Comparison of ENCODE assay signal across 18 mouse cellular contexts in genomic region chr6:112509590-112510131, GRCm38 (mm10). TPM values are rescaled to one million over a fixed set of nuclear protein-coding genes. Genes with fewer than 3 reads are reported as not detected.
DNase-seq lines count a peak whose midpoint lies in the region; ATAC-seq lines count a peak whose summit lies in the region.
"Had no signal": no experiment of that assay in that cellular context is flagged by ENCODE, and none has a peak within 500 bp of the region (broad histone marks: within the 10 kb centered on the region; RNA-seq: fewer than 3 reads in every experiment).

No protein-coding gene starts in this region.

- H3K27ac ChIP-seq in hindbrain, embryonic 16.5 days (ENCODE audit: low read depth, low read length) = no peak overlapping the region
- no peak overlapping the region for H3K27ac ChIP-seq in hindbrain, embryonic 14.5 days
- no peak overlapping the region for H3K27ac ChIP-seq in intestine, embryonic 16.5 days (ENCODE audit: low read length)
- H3K27ac ChIP-seq: embryonic facial prominence, embryonic 12.5 days; heart, embryonic 13.5 days; liver, embryonic 14.5 days had no signal

- H3K36me3 ChIP-seq in hindbrain, embryonic 16.5 days (ENCODE audit: control insufficient read depth, insufficient read depth, low read length) = no peaks in the 10 kb centered on the region
- H3K36me3 ChIP-seq in hindbrain, embryonic 14.5 days (replicated peaks; ENCODE audit: control insufficient read depth, insufficient read depth) = no peaks in the 10 kb centered on the region
- H3K36me3 ChIP-seq in intestine, embryonic 16.5 days (ENCODE audit: control insufficient read depth, insufficient read depth, low read length) = no peaks in the 10 kb centered on the region
- H3K36me3 ChIP-seq: embryonic facial prominence, embryonic 12.5 days; heart, embryonic 13.5 days had no signal

- peaks cover 2% of the 10 kb centered on the region for H3K27me3 ChIP-seq in hindbrain, embryonic 16.5 days (replicated peaks; ENCODE audit: control insufficient read depth, insufficient read depth, low read length)
- H3K27me3 ChIP-seq in hindbrain, embryonic 14.5 days (ENCODE audit: control insufficient read depth, insufficient read depth, low read length) = peaks cover 25% of the 10 kb centered on the region
- no peaks in the 10 kb centered on the region for H3K27me3 ChIP-seq in intestine, embryonic 16.5 days (replicated peaks; ENCODE audit: control insufficient read depth, insufficient read depth, low read length)
- H3K27me3 ChIP-seq: embryonic facial prominence, embryonic 12.5 days had no signal

- no peak overlapping the region for H3K4me3 ChIP-seq in hindbrain, embryonic 16.5 days (ENCODE audit: low read length)
- H3K4me3 ChIP-seq in hindbrain, embryonic 14.5 days (replicated peaks; ENCODE audit: low read length) = no peak overlapping the region
- no peak overlapping the region for H3K4me3 ChIP-seq in intestine, embryonic 16.5 days (ENCODE audit: low read length)
- H3K4me3 ChIP-seq: embryonic facial prominence, embryonic 12.5 days; erythroblast, embryonic 14.5 days; heart, embryonic 13.5 days had no signal

- H3K9ac ChIP-seq in hindbrain, embryonic 16.5 days (ENCODE audit: low read depth, low read length) = no peak overlapping the region
- no peak overlapping the region for H3K9ac ChIP-seq in hindbrain, embryonic 14.5 days
- no peak overlapping the region for H3K9ac ChIP-seq in intestine, embryonic 16.5 days (ENCODE audit: low read depth, low read length)
- H3K9ac ChIP-seq: embryonic facial prominence, embryonic 12.5 days; heart, embryonic 13.5 days; liver, embryonic 14.5 days had no signal

- H3K4me1 ChIP-seq in hindbrain, embryonic 16.5 days (ENCODE audit: control insufficient read depth, insufficient read depth, low read depth, low read length) = no peaks in the 10 kb centered on the region; the same call in 1 of the 2 replicates
- H3K4me1 ChIP-seq in hindbrain, embryonic 14.5 days (replicated peaks; ENCODE audit: control insufficient read depth, insufficient read depth, low read length) = 0 out of 2 replicates have a peak, but pooled peaks cover 4% of the 10 kb centered on the region
- H3K4me1 ChIP-seq in intestine, embryonic 16.5 days (ENCODE audit: control insufficient read depth, insufficient read depth, low read length) = no peaks in the 10 kb centered on the region

- 57% methylated on average over 2 of the region's 2 CpGs for WGBS in hindbrain, embryonic 16.5 days
- WGBS in hindbrain, embryonic 14.5 days = 61% methylated on average over 2 of the region's 2 CpGs
- WGBS in intestine, embryonic 16.5 days = 48% methylated on average over 2 of the region's 2 CpGs

- no peaks in the 10 kb centered on the region for H3K9me3 ChIP-seq in hindbrain, embryonic 16.5 days (ENCODE audit: control insufficient read depth, low read length)
- H3K9me3 ChIP-seq in hindbrain, embryonic 14.5 days (ENCODE audit: control insufficient read depth, low read length) = no peaks in the 10 kb centered on the region
- H3K9me3 ChIP-seq in intestine, embryonic 16.5 days (ENCODE audit: control insufficient read depth, low read length) = no peaks in the 10 kb centered on the region
- H3K9me3 ChIP-seq: embryonic facial prominence, embryonic 12.5 days had no signal

- DNase-seq in hindbrain, embryonic 14.5 days (ENCODE audit: low spot score) = no peak
- peak; percentile 13 for DNase-seq in layer of hippocampus, adult 11-12 months (ENCODE audit: low spot score)
- no peak for DNase-seq in layer of hippocampus, adult 8-10 months (ENCODE audit: low spot score in 2 of 2)
- peak; percentile 59 for DNase-seq in Muller cell, postnatal 12 days (ENCODE audit: inconsistent ontology term)
- DNase-seq in right cerebral cortex, postnatal 25 days = no peak
- DNase-seq: adrenal gland, adult 2 months; cerebellum, adult 11 months; kidney, postnatal 25 days; spleen, adult 18-20 months; thymus, adult 2 months had no signal

- H3K4me2 ChIP-seq in hindbrain, embryonic 16.5 days (ENCODE audit: low read length) = no peak overlapping the region
- H3K4me2 ChIP-seq in hindbrain, embryonic 14.5 days (replicated peaks) = no peak overlapping the region
- no peak overlapping the region for H3K4me2 ChIP-seq in intestine, embryonic 16.5 days (ENCODE audit: low read depth, low read length)
- H3K4me2 ChIP-seq: embryonic facial prominence, embryonic 12.5 days; heart, embryonic 13.5 days; midbrain, embryonic 11.5 days had no signal

- ATAC-seq in hindbrain, embryonic 16.5 days = 0 out of 2 replicates have a peak, but pooled peaks have one; percentile 42
- no peak for ATAC-seq in hindbrain, embryonic 14.5 days (ENCODE audit: low FRiP score)
- ATAC-seq in intestine, embryonic 16.5 days = peak; percentile 42

RNA-seq across cellular contexts. Expression of gene Oxtr, which starts 19.9 kb away (rescaled TPM):
- 2.4 and 2.9 TPM in 2 replicates for polyA plus RNA-seq in hindbrain, embryonic 16.5 days (2015; fragmentation: Nextera tagmentation; extraction: Ambion mirVana)
- 1.6 and 1.9 TPM in 2 replicates for polyA plus RNA-seq in hindbrain, embryonic 14.5 days (2014; fragmentation: Nextera tagmentation; extraction: Ambion mirVana)
- total RNA-seq in layer of hippocampus, adult 8-10 months (2022) = 1 to 10 TPM; 4.9 to 7.6 (median 6.0) TPM
- polyA plus RNA-seq in intestine, embryonic 16.5 days (2015; fragmentation: Nextera tagmentation; extraction: Ambion mirVana) = 0.17 and 0.24 TPM in 2 replicates
- total RNA-seq: granulocyte monocyte progenitor cell, adult 5-6 weeks had no signal
- polyA plus RNA-seq: erythroblast, embryonic 14.5 days had no signal

RNA-seq across cellular contexts. Expression of gene Cav3, which starts 50.4 kb away (rescaled TPM):
- polyA plus RNA-seq in hindbrain, embryonic 16.5 days (2015; fragmentation: Nextera tagmentation; extraction: Ambion mirVana) = 2.3 TPM in 1 of 2 replicates, not detected in the other
- polyA plus RNA-seq in hindbrain, embryonic 14.5 days (2014; fragmentation: Nextera tagmentation; extraction: Ambion mirVana) = 0.17 and 0.18 TPM in 2 replicates
- total RNA-seq in layer of hippocampus, adult 8-10 months (2022) = 1 to 10 TPM in 1 of 4 experiments, under 1 TPM in 3; 0.37 to 1.0 (median 0.43) TPM
- 1.7 and 1.9 TPM in 2 replicates for polyA plus RNA-seq in intestine, embryonic 16.5 days (2015; fragmentation: Nextera tagmentation; extraction: Ambion mirVana)
- total RNA-seq: adrenal gland, adult 2 months; granulocyte monocyte progenitor cell, adult 5-6 weeks had no signal
- polyA plus RNA-seq: erythroblast, embryonic 14.5 days; liver, embryonic 14.5 days had no signal

Comparison
In these comparisons a context has a peak if more than half of its experiments do, and no peak if none do; other contexts are left out.
1. DNase-seq: peak in layer of hippocampus, adult 11-12 months (single experiment) and Muller cell, postnatal 12 days (single experiment); none in hindbrain, embryonic 14.5 days (single experiment), layer of hippocampus, adult 8-10 months (0 of 2) and right cerebral cortex, postnatal 25 days (single experiment).